Mouse (Mus musculus) testis, adult 2 months (tissue): ENCODE data around the gene Tlr2.

Experiments
- CTCF ChIP-seq: fragments of 200-500 bp; IDR thresholded peaks from 2 replicates; pipeline ENCODE4 v1.5.1; 2012; ENCODE audit warnings: low read depth, mild to moderate bottlenecking, inconsistent platforms, low read length, moderate library complexity; ENCODE audit not compliant: control insufficient read depth, insufficient read depth, insufficient replicate concordance
- POLR2A ChIP-seq: fragments of 200-500 bp; IDR thresholded peaks from 2 replicates; pipeline ENCODE4 v1.6.1; 2012; ENCODE audit warnings: low read depth, mild to moderate bottlenecking, inconsistent platforms, low read length, moderate library complexity; ENCODE audit not compliant: control insufficient read depth

GRCm38 (mm10) chr3:83849341-83849740 lies 7.8 kb upstream of the Tlr2 start:
- TF ChIP-seq CTCF (no peak), POLR2A (no peak)
